Mouse (Mus musculus) embryo, embryonic 9.5 days (tissue): ENCODE measurements around the gene Ddah1.

Source experiments
- DNase-seq: peaks from one replicate; pipeline ENCODE4 v3.0.0-alpha.2; 2017; ENCODE audit errors: extremely low spot score

The Ddah1 gene

DNA sequence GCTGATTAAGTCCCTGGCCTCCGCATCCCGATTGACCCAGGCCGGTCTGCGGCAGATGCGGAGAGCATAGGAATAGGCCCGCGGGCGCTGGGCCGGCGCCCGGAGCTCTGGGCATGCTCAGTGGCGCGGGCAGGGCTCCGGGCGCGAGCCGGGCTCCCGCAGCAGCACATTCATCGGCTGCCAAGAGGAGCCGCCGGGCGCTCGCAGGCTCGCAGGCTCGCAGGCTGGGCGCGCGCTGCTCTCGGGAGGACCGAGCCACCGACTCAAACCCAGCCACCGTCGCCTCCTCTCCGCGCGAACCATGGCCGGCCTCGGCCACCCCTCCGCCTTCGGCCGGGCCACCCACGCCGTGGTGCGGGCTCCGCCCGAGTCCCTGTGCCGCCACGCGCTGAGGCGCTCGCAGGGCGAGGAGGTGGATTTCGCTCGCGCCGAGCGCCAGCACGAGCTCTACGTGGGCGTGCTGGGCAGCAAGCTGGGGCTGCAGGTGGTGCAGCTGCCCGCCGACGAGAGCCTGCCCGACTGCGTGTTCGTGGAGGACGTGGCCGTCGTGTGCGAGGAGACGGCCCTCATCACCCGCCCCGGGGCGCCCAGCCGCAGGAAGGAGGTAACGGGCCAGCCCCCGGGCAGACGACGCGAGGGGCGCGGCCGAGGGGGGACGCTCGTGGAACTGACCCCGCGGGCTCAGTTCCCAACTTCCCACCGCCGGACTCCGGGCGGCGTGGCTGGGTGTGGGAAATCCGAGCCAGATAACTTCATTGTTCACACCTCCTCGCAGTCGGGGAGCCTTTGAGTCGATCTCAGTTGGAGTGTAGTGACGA is at the start of gene Ddah1:
Gene Ddah1 (plus strand): TSS at position 115 of the 818 bp plus-strand sequence.
- peak; percentile 79 for DNase-seq

DNA sequence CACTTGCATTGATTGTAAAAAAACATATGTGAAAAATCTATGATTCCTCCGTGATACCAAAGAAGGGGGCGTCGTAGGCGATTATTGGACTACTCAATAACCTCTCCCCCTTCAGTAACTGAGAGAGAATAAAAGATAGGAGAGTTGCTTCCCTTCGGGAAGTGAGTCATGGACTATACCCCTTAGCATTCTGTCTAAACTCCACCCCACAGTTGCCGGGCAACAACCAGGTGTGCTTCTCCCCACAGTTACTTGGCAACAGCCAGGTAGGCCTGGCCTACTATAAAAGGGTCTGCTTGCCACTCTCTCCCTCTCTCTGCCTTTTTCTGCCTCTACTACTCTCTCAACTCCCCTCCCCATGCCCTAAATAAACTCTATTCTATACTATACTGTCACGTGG is 42.6 kb upstream of the Ddah1 start:
- DNase-seq = no peak

DNA sequence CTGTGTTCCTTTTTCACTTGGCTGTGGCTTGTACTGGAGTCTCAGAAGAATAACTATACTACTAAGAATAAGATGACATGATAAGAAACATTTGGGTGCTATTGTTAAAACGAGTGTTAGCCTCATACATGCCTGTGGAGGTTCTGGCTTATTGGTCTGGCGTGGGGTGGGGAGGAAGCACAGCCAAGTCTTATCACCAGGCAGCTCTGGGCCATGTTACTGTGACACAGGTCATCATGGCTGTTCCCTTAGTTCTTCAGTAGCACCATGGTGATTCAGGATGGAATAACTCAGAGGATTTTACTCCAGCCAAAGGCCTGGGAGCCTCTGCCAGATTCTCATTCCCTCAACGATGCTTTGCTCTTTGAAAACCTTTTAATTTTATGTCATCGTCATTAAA is 38.8 kb upstream of the Ddah1 start:
- no peak for DNase-seq

DNA sequence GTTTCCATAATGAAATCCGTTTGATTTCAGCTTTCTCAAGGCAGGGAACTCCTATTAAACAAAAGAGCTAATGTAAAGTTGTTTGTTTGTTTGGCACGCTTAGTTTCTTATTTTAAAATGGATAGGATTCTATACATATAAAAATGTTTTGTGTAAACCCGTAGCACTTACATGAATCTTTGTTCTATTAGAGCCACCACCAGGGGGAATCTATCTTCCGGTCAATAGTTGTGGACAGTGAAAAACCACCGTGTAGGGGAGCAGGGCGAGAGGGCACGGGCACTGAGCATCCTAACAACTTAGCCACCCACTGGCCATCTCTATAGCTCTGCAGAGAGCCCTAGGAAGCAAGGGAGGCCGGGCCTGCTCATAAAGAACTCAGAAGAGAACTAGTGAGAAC is 33.4 kb upstream of the Ddah1 start:
- DNase-seq = no peak

DNA sequence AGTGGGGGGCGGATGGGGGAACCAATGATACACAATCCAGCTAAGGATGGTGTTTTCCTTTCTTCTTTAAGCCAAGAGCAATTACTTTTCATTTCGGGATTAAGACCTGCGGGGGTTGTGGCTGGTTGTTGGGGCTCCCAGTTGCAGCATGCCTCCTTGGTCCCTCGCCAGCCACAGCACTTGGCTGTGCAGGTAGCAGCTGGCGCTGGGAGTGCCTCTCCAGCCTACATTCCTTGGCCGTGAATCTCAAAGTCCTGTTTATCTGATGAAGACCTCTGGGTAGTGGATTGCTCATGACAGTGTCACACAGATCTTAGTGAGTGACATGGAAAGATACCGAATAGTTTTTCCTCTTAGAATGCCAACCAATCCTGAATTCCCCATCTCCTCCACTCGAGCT is 30.1 kb upstream of the Ddah1 start:
- DNase-seq = no peak

DNA sequence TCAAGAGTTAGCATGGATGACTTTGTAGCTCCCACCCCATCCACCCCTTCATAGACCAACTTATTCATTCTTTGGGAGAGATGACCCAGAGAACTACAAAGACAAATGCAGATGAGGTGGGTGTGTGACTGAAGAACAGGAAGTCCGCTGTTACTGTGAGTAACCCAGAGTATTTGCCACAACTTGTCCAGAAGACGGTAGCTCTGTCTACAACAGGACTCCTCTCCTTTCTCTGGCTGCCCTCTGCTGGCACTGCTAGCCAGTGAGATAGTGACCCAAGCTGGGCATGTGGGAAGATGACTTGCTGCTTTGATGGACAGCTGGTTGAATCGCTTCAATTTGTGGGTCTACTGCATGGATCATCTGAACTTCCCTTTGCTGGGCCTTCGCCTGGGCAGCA is 28.9 kb upstream of the Ddah1 start:
- DNase-seq = peak; percentile 31

DNA sequence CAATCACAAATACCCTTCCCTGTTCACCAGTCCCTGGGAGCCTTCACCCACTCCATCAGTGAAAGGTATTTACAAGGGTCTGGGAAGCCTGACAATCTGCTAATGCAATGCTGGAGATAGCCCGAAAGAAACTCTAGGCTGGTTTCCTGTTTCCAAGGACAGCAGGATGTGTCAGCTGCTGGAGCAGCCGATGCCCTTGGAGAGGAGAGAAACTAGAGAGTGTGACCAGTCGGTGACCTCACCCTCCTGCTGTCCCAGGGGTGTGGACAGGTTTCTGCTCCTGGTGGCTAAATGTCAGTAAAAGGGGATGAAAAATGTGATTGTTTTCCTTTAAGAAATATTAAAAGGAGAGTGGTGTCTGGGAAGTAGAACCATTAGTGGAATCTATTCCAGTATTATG is 28.4 kb upstream of the Ddah1 start:
- DNase-seq = no peak

DNA sequence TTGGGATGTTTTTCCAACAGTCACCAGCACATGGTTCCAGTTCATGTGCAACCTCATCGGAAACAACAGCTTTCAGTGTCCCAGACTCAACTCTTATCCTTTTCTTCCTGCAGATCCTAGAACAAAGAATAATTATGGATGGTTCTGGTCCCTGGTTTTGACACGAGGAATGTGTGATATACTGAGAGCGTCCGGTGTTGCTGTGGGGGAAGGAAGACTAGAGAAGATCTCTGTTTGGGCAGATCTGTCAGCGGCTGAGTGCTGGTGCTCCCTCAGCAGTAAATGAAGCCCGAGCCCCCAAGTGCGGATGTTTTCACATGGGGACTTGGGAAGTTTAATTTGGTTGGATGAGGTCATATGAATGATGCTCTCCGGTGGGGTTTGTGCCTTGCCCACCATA is 23.6 kb upstream of the Ddah1 start:
- DNase-seq = no peak

DNA sequence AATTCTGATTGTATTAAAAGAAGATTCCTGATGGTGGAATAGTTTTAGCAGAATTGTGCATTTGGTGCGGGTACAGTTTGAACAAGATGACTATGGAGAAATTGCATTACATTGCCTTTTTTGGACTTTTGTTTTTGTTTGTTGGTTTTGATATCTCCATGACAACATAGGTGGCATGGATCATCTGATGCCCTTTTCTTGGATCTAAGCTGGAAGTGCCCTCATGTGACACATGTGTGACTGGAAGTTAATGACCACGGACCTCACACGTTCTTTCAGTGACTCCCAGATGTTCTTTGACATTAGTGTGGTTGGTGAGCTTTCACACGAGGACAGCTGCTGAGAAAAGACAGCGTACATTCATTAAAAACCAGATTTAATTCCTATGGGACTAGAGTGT is 21.9 kb upstream of the Ddah1 start:
- no peak for DNase-seq

DNA sequence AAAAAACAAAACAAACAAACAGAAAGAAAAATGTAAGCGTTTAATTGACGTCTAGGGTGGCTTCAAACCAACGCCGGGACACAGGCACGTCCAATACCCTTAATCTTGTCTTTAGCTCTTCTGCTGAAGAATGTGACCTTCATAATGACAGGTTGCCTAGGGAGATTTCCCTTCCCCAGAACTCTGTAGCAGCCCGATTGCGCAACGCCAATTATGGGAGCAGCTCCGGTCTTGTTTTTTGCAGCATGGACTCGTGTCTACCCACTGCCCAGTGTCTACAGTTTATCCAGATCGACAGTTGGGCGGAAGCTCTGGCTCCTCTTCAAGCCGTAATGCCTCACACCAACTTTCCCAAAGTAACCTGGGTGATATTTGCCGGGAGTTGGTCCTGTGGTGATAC is 19.8 kb upstream of the Ddah1 start:
- DNase-seq = no peak

DNA sequence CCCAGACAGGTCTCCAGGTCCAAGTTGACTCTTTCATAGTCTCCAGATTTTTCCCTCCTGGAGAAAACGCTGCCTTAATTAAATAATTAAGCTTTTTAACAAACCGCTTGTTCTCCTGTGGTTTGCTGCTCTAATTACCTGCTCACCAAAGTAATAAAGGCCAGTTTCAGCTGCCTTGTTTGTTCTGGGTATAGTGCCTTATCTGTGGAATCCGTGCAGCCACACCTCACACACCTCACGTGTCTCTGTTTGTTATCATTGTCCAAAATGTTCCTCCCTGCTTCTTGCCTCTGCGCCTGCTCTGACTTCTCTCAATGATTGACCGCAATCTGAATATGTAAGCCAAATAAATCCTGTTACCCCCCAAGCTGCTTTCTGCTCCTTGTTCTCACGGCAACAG is 18.6 kb upstream of the Ddah1 start:
- no peak for DNase-seq

DNA sequence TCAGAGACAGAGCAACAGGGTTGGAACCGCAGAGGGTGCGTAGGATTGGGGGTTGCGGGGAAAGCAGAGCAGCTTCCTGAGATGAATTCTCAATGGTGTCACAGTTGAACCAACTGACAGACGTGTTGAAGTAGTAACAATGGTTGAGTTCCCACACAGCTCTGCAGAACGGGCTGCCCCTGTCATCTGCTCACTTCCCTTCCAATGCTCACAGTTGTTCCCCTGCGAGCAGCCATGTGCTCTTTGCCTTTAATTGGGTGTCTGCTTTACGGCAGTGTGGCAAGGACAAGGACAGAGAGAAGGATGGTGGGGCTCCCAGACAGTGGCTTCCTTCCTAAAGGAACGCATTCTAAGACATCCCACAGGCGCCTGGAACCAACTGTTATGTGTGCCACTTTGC is 15.4 kb upstream of the Ddah1 start:
- no peak for DNase-seq

DNA sequence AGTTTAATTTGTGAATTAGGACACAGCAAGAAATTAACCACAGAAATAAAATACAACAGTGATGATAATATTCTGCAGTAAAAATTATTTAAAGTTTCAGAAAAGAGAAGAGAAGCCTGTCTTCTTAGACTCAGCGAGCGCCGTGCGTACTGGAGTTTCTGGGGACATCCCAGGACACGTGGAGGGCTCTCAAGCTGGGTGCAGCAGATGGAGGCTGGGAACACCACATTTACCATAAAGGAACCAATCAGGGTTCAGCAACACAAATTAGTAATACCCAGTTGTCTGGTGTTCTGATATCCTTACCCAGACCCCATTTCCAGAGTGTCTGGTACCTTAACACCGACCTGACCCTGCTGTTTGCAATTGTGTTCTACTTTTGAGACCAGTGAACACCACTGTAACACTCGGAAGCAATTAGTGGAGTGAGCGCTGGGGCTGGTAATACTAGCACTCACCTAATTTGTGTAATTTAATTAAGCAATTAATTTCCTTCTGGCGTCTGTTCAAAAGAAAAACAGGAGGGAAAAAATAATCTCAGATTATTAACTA is 14.9 kb upstream of the Ddah1 start:
- no peak for DNase-seq

DNA sequence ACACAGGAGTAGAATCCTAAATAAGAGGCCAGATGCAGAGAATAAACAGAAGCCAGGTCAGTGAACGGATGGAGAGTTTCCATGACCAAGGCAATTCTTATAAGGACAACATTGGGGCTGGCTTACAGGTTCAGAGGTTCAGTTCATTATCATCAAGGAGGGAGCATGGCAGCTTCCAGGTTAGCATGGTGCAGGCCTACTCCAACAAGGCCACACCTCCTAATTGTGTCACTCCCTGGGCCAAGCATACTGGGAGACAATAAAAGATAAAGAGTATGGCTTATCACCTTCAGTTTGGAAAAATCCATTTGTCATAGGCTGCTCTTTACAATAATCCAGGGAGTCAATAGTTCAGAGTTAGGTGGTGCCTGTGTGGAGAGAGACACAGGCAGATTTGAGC is 9.8 kb upstream of the Ddah1 start:
- DNase-seq = no peak

DNA sequence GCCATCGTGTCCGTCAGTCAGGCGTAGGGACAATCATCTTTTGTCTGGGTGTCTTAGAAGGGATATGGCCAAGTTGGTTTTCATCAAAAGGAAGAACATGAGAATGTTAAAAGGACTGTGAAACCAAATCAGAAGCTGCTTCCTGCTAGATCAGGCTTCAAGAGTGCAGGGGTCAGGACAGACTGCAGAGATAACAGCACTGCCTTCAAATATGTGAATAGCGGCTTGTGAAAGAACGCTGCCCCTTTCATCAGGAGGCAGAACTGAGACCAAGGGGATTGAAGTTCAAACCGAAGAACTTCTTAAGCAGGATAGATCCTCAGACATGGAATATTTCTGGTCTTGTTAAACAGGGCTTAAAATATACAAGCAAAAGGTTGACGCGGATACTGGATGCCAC is 2.0 kb upstream of the Ddah1 start:
- no peak for DNase-seq

DNA sequence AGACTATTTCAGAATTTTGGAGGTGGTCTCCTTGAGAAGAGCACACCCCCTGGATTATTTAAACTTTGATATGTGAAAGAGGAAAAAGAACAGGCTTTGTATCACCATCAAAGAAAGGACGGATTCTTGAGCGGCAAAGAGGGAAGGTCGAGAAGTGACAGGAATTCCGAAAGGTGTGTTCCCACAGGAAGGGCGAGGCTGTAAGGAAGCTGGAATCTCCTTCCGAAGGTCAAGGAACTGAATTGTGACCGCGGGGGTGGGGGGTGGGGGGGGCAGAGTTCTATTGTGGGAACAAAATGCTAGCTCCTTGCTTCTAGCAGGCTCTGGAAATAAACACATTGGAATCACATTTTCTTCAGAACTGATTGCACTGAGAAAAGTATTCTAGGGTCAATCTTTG is 1.3 kb upstream of the Ddah1 start:
- no peak for DNase-seq

DNA sequence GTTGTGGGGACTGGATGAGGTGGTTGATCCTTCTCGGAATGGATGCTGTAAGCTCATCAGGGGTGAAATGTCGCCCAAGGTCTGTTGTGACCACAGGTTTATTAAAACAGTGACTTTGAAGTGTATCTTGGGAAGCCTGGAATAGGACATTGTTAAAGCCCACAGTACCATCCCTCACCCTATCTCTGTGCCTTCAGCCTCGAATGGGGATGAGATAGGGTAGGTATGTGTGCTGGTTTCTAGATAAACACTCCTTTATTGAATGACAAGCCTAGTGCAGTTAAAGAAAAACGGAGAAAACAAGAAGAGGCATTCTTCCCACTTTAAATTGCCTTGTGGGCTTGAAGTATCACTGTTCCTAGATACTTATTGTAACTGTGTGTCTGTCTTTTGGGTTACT is 631 bp upstream of the Ddah1 start:
- no peak for DNase-seq

DNA sequence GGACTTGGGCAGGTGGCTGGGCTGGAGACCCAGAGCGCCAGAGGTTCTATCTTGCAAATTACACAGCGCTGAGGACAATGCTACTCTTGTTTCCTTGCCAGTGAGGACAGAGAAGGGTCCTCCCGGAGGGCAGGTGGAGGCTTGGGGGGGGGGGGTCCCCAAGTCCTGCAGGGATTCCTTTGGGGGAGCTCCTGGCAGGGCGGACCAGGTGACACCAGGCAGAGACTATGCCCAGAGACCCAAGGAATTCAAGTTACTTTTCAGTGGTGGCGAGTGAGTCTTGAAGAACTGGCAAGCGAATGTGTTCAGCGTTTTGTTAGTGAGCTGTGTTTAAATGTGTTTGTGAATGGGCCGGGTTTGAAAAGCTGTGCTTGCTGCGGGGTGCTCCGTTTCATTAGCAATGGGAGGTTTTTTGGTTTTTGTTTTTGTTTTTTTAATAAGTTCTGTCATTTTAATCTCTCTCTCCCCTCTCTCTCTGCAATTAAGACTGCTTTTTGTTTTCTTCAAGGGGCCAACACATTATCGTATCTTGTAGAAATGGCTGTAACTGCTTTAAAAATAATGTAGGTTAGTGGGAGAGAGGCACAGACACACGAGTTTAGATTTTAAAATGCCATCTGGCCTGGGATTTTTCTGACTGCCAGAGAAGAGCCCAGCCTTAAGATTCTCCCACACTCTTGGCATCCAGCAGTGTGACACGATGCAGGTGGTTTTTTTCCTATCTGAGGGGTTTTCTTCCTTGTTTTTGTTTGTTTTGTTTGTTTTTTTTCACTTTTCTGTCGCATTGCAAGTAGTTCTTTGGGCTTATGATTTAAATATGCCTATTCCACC is 1.1 kb downstream of the Ddah1 start:
- no peak for DNase-seq

DNA sequence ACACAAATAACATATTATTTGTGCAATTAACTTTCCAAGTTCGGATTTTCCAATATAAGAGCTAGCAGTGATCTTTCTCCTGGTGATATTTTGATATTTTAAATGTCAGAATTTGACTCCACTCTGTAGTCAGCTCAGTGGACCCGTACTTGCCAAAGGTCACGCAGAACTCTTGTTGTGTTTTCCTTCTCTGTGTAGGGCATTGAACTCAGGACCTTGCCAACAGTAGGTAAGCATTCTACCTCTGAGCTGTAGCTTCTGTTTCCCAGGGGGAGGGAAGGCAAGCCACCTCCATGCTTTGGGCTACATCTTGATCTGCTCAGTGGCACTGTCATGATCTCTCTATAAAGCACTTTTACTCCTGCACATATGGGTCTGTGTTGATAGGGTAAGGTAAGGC is 2.1 kb downstream of the Ddah1 start:
- no peak for DNase-seq

DNA sequence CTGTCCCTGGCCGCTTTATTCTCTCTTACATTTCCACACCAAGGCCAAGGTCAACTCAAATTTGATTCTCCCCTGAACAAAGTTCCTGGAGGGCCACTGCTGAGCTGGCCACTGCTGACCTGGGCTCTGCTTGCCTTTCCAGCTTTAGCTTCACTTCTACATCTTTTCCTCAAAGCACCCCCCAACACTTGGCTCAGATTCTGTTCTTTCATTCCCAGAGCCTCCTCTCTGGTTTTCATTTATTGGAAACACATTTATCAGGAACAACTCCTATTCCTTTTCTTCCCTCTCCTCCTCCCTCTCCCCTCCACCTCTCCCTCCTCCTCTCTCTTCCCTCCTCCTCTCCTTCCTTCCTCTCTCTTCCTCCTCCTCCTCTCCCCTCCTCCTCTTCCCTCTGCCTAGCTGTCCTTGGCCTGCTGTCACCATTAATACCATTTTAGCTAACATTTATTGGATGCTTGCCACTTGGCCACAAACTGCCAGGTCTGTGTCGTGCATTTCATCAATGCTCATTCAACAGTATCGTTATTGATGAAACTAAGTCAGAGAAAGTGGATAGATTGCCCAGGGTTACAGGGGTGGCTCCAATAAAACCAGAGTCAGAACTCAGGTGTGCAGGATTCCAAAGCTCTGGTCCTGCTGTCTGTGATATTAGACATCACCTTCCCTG is 3.2 kb downstream of the Ddah1 start:
- DNase-seq = no peak

DNA sequence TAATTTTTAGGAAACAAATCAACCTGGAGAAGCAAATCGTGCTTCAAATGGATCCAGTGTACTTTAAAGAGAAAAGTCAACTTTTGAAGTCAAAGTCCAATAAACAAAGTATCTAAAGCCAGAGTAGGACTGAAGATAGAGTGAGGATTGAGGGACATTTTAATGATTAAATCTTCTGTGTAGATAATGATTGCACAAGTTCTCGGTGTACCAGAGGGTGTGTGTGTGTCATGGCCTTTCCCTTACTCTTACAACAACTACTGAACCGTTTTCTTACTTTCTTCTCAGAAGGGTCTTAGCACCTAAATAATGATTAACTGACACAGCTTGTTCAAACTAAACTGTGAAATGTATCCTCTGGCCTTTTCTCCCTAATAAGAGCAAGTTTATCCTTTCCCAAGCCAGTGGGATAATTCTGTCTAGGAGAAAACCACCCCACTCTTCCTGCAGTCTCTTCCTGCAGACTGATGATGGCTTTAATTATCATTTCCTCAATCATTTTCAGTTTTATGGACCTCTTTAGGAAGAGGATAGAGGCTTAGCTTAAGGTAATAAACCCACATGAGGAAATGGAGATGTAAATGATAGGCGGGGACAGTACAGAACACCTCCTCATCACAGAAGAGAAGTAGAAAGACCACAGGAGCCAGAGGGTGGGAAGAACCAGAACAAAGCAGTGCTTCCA is 4.6 kb downstream of the Ddah1 start:
- DNase-seq = no peak

DNA sequence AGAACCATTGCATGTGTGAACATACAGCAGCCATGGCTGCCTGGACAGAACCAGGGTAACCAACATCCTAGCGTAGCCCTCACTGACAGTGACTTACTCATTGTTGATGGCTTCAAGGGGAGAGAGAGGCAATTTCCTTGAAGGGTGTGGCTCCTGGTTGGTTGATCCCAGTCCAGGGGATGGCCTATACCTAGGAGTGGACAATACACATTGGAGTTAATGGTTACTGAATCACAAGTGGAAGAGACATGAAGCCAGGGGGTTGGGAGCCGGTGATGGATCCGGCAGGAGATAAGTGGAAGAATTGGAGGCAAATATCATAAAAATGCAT is 5.1 kb downstream of the Ddah1 start:
- no peak for DNase-seq
